Mouse (Mus musculus): ENCODE data around the gene Hcrtr1. TPM values are rescaled to one million over a fixed set of nuclear protein-coding genes. Genes with fewer than 3 reads are reported as not detected.

The Hcrtr1 gene
- 18.8 and 20.0 TPM in 2 replicates for polyA plus RNA-seq (2012; rRNA removed)

DNA sequence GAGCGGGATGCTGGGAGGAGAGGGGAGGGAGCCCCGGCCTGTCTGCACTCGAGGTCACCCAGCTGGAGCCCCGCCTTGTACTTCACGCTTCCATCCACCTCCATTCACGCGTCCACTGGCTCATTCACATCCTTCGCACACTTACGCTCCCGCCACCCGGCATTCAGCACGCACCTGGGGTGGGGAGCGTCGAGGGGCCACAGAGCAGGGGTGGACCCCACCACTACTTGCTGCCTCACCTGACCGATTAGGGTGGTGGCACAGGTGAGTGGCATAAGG is at the start of gene Hcrtr1:
Gene Hcrtr1 (minus strand): TSS at position 146 of the 279 bp plus-strand sequence.
- DNase-seq (ENCODE audit: low spot score) = no peak

DNA sequence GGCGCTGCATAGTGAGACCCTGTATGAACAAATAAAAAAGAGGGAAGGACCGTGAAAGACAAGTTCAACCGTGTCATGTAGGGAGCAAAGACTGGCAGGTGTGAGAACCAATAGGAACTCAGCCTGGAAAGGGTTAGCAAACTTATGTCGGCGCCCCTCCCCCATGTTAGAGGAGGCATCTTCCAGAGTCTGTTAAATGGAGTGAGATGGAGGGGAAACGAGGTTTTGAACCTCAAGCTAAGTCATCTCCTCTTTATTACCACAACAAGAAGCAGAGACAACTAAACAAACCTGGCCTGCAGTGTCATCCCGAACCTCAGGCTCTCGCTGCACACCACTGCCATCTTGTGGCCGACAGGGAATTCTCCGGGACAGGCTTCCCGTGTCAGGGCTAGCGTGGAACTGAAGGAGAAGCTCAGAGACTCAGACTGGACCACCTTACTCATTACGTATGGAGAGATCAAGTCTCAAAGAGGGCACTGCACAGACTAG is 49.7 kb upstream of the Hcrtr1 start:
- DNase-seq (ENCODE audit: low spot score) = no peak

GRCm38 (mm10) chr4:130186891-130187290 is 47.7 kb upstream of the Hcrtr1 start:
- DNase-seq (ENCODE audit: low spot score) = no peak

DNA sequence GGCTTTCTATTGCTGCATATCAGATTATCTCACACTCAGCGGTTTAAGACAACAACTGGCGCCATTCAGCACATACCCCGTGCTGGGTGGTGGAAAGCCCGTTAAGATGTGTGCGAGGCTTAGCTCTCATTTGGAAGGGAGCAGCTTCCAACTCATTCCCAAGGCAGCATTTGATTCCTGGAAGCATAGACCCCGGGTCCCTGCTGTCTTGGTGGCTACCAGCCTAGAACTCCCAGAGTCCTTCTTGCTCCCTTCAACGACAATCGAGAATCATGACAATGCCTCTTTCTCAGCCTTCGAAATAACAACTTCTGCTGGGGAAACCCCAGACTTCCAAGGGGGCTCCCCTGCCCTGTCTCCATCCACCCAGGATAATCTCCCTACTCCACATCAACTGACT is 47.3 kb upstream of the Hcrtr1 start:
- no peak for DNase-seq (ENCODE audit: low spot score)

DNA sequence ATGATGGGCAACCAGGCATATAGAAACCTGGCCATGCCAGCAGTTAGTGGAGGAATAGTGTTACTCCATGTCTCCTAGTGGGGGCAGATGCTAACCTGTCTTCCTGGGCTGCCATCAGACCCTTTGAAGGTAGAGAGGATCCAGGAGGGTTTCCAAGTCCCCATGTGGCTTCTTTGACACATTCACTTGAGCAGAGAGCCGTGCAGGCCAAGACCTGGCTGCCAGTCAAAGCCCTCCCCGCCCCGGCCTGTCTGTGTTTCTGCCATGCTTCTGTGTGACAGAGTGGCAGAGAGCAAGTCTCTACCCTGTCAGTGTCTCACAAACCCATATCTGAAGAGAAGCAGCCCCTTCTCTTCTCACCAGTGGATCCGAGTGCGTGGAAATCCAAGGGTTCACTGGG is 44.7 kb upstream of the Hcrtr1 start:
- no peak for DNase-seq (ENCODE audit: low spot score)

DNA sequence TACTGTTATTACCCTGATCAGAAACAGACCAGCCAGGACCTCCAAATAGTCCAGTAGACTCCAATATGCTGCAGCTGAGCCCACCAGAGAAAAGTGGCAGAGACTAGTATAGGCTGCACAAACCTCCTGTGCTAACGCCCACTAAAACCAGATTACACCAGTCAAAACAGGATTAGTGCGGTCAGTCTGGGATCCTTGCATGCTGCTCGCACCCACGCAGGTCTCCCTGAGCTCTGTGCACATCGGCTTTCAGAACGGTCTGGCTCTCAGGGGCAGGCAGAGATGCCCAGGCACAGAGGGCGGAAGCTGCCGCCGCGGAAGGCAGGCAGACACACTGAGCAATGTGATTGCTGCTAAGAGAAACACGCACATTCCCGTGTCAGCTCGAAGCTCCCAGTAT is 43.9 kb upstream of the Hcrtr1 start:
- no peak for DNase-seq (ENCODE audit: low spot score)

- DNase-seq (ENCODE audit: low spot score) = no peak
Measured at GRCm38 (mm10) chr4:130181886-130182285, 42.7 kb upstream of the Hcrtr1 start.

DNA sequence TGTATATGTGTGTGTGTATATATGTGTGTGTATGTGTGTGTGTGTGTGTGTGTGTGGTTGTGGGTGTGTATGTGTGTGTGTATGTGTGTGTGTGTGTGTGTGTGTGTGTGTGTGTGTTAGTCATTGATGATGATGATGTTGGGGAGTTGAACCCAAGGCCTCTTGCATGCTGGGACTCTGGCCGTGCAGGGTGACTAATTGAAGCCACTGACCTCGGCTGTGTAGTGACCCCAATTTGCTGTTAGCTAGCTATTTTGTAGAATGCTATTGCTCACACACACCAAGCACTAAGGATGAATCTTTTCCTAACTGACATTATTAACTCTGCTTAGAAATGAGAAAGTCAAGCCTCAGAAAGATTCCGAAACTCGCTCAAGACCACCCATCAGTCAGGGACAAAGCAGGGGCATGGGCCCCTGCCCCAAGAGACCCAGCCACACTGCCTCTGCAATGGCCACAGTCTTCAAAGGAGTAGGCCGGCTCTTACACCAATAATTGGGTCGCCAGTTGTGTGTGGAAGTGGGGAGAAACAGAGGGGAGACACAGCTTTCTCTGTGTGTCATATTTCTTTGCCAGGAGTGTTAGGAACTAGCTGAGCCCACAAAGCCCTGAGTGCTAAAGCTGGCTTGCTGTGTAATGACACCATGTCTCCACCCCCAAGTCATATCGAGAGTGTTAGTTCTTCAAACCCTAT is 41.9 kb upstream of the Hcrtr1 start:
- no peak for DNase-seq (ENCODE audit: low spot score)

GRCm38 (mm10) chr4:130179876-130180275 is 40.7 kb upstream of the Hcrtr1 start:
- no peak for DNase-seq (ENCODE audit: low spot score)

DNA sequence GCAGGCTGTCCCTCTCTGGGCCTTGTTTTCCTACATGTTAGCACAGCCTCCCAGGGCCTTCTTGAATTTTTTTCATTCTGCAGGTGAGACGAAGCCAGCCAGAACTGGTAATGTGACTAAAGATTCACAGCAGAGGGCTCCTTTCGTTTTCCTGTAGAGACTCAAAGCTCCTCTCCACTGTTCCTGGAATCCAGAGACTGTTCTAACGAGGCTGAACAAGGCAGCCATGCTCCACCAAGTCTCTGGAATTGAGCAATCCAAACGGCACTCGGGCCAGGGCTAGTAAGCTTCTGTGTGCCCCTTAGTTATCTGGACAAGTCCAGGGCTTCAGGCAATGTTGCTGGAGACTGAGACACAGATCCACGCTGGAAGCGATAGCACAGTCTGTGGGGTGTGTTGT is 38.4 kb upstream of the Hcrtr1 start:
- DNase-seq (ENCODE audit: low spot score) = no peak

GRCm38 (mm10) chr4:130177087-130177486 is 37.9 kb upstream of the Hcrtr1 start:
- DNase-seq (ENCODE audit: low spot score) = no peak

DNA sequence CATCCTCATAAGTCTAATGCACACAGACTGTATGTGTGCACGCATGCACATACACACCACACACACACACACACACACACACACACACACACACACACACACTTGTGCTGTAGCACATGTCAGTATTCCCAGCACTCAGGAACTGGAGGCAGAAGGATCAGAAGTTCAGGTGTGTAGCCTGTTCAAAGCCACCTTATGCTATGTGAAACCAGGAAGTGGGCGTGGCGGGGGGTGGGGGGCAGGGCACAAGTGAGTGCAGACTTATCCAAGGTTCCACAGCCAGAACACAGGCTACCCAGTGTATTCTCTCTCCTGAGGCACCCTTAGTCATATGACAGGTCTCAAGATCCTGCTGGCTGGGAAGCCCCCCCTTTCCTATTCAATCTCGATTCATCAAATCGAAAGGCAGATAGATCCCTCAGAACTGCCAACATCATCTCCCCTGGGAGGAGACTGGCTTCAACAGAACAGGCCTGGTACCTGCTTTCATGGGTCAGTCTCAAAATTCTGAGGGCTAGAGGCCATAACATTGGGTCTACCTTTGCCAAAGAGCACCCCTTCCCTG is 37.1 kb upstream of the Hcrtr1 start:
- DNase-seq (ENCODE audit: low spot score) = no peak

- no peak for DNase-seq (ENCODE audit: low spot score)
Measured at GRCm38 (mm10) chr4:130175072-130175711, 36.0 kb upstream of the Hcrtr1 start, which contains the start of gene Tinagl1. TSS of gene Tinagl1 (minus strand) at chr4:130175122.

GRCm38 (mm10) chr4:130174335-130175031 is 35.3 kb upstream of the Hcrtr1 start:
- DNase-seq (ENCODE audit: low spot score) = peak; percentile 84

- DNase-seq (ENCODE audit: low spot score) = no peak
Measured at GRCm38 (mm10) chr4:130173911-130174311, 34.8 kb upstream of the Hcrtr1 start.

DNA sequence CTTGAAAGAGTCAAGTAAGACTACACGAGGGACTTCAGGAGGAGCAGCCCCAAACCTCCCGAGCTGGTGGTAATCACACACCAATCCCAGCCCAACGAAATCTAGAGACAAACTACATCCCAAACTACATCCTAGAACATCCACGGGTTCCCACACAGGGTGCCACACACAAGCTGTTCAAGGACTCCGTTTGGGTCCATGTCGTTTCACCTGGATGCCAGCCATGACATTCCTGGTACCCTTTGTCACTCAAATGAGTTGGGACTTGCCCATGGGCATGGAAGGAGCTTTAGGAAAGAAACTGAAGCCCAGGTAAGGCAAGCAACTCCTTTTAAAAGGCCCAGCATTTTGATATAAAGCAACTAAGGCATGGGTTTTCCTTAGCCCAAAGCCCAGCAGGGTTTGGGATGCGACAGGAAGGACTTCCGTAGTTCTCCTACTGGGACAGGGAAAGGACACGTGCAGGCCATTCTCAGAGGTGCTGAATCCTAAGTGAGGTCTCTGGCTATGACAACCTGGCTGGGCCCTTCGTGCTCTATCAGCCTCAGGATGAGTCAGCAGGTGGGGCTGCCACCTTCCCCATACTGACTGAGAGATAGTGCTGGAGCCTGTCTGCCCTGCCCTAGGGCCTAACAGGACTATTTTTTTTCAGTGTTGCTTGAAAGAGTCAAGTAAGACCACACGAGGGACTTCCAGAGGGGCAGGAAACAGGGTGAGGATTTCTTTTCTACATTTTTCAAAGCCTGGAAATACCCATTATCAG is 34.1 kb upstream of the Hcrtr1 start:
- no peak for DNase-seq (ENCODE audit: low spot score)

DNA sequence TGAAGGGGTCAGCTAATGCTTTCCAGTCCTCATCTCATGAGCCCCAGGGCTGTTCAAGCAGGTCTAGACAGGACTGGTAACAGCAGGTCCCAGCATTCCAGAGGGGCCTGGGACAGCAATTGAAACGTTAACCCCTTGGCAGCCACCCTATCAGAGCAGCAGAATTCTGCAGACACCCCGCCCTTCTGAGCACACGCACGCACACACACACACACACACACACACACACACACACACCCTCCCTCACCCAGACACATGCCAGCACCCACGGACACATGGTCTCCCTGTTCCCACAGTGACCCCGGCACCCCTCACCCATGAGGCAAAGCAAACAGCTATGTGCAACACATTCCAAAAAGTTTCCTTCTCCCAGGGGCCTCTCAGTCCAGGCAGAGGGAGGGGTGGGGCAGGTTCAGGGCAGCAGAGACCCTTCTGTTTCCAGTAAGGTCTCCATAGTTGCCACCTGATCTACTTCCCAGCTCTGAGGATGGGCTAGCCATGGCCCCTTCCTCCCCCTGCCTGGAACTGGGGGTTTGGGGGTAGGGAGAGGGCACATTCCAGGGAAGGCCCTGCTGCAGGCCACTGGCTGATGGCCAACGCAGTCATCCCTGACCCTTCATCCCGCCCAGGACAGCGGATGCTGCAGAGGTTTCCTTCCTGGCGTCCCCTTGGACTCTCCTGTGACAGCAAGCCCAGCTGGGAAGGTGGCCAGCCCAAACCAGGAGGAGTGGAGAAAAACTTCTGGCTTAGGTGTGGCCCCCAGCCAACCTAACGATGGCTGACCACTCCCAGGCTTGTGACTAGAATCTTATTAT is 33.0 kb upstream of the Hcrtr1 start:
- peak; percentile 58 for DNase-seq (ENCODE audit: low spot score)

GRCm38 (mm10) chr4:130170362-130170761 is 31.2 kb upstream of the Hcrtr1 start:
- no peak for DNase-seq (ENCODE audit: low spot score)

DNA sequence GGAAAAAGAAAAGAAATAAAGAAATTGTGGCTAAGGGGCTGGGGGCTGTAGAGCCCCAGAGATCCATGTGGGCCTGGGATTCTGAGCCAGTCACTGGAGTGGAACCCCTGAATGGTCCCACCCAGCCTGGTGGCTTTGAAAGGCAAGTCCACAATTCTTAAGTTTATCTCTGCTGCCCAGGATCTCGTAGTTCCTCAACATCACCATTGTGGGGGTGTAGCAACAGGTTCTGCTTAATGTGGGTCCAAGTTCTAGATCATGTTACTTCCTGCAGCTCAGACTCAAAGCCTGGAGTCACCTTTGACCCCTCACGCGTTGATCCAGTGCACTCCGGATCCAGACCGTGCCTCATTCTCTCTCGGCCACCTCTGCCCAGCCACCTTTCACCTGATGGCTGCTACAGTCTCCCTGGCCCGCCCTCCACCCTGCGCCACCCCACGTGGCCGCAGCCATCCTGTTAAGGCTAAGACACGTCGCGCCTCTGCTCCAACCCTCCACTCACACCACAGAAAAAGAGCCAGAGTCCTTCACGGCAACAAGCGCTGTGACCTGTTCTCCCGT is 30.3 kb upstream of the Hcrtr1 start:
- no peak for DNase-seq (ENCODE audit: low spot score)

- DNase-seq (ENCODE audit: low spot score) = peak; percentile 73
Measured at GRCm38 (mm10) chr4:130168280-130169183, 29.4 kb upstream of the Hcrtr1 start.
